Mouse (Mus musculus): ENCODE results near the gene Tomm22. TPM values are rescaled to one million over a fixed set of nuclear protein-coding genes. Genes with fewer than 3 reads are reported as not detected.
A peak's percentile ranks its signal among the peaks of the same experiment; 100 is the strongest.

Tomm22 gene
- polyA plus RNA-seq, 1 experiment from 2014 or later: 238 TPM

DNA sequence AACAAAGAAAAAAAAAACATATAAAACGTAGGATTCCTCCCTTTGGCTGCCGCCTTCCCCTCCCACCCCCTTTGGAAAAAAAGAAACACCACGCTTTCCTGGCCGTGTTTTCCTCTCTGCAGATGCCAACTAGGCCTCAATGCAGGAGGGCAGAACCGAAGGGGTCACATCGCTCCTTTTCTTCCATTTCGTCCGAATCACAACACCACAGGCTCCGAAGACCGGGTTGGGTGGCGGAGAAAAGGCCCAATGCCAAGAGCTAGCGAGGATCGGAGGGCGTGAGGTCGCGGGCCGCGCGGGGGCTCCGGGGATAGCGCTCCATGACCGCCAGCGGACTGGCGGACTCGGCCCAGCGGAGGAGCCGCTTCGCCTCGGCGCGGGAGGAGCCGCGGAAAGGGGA is 16.5 kb downstream of the Tomm22 start:
- Histone ChIP-seq H3K27ac (peak overlapping the region; percentile 98), H3K4me2 (peak overlapping the region; percentile 91), H3K27me3 (no peaks in the 10 kb centered on the region), H3K4me1 (peaks cover 63% of the 10 kb centered on the region), H3K9me3 (no peaks in the 10 kb centered on the region), H3K9ac (peak overlapping the region; percentile 94), H3K4me3 (peak overlapping the region; percentile 91), H3K36me3 (no peaks in the 10 kb centered on the region)
- WGBS: under 1% methylated on average over 27 of the region's 33 CpGs
- ATAC-seq (ENCODE audit: insufficient number of reproducible peaks, insufficient read depth, low FRiP score, low TSS enrichment, low read depth): no peak

GRCm38 (mm10) chr15:79687646-79688267 is 17.1 kb downstream of the Tomm22 start, which contains the start of gene Josd1:
Gene Josd1, minus strand, starts transcription at chr15:79687919.
- Histone ChIP-seq H3K36me3 (no peaks in the 10 kb centered on the region), H3K4me2 (peak within 1 kb of the TSS; percentile 91), H3K27me3 (no peaks in the 10 kb centered on the region), H3K27ac (peak within 1 kb of the TSS; percentile 98), H3K9me3 (no peaks in the 10 kb centered on the region), H3K4me1 (peaks cover 65% of the 10 kb centered on the region), H3K4me3 (peak within 1 kb of the TSS; percentile 91), H3K9ac (peak within 1 kb of the TSS; percentile 94)
- WGBS: under 1% methylated on average over 72 of the region's 72 CpGs
- peak; percentile 70 for ATAC-seq (ENCODE audit: insufficient number of reproducible peaks, insufficient read depth, low FRiP score, low TSS enrichment, low read depth)

DNA sequence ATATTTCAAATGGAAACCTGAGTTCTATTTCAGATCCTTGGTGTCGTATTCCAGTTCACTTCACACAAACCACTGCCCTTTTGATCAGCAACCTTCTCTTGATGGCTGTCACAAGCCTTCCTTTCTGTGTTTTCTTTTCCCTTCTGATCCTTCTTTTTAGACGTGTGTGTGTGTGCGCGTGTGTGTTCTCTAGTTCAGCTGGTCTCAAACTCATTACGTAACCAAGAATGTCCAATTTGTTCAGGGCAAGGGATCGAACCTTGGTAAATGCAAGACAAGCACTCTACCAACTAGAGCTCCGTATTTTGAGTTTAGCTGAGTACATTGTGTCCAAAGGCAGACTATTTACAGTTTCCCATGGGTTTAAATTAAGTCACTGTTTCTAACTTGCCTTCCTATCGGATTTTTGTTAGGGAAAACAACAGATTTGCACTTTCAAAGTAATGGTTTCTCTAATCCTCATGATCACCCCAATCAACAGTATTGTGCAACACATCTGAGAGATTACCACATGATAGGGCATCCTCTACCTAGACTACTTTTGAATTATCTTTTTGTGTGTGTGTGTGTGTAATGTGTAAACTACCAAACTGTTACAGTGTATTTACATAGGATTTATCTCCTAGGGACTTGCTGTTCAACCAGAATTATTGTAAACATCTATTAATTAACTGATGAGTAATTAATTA is 17.8 kb downstream of the Tomm22 start:
- Histone ChIP-seq H3K9ac (peak overlapping the region; percentile 94), H3K36me3 (no peaks in the 10 kb centered on the region), H3K4me2 (peak overlapping the region; percentile 91), H3K4me1 (peaks cover 65% of the 10 kb centered on the region), H3K27ac (peak overlapping the region; percentile 98), H3K27me3 (no peaks in the 10 kb centered on the region), H3K4me3 (peak overlapping the region; percentile 91), H3K9me3 (no peaks in the 10 kb centered on the region)
- ATAC-seq (ENCODE audit: insufficient number of reproducible peaks, insufficient read depth, low FRiP score, low TSS enrichment, low read depth): no peak
- 2% methylated on average over 8 of the region's 8 CpGs for WGBS

- H3K27ac ChIP-seq: no peak overlapping the region; the same call in 1 of the 2 replicates
- no peak for ATAC-seq (ENCODE audit: insufficient number of reproducible peaks, insufficient read depth, low FRiP score, low TSS enrichment, low read depth)
- peak overlapping the region; percentile 86 for H3K4me2 ChIP-seq
- H3K4me1 ChIP-seq: peaks cover 52% of the 10 kb centered on the region
- 0 out of 2 replicates have a peak overlapping the region, but pooled peaks have one; percentile 41 for H3K9ac ChIP-seq
- WGBS: 15% methylated on average over 24 of the region's 24 CpGs
- H3K36me3 ChIP-seq: peaks cover 8% of the 10 kb centered on the region
- no peaks in the 10 kb centered on the region for H3K27me3 ChIP-seq
- peak overlapping the region; percentile 68 for H3K4me3 ChIP-seq
- no peaks in the 10 kb centered on the region for H3K9me3 ChIP-seq
Observed at GRCm38 (mm10) chr15:79689662-79690425, 19.2 kb downstream of the Tomm22 start.

DNA sequence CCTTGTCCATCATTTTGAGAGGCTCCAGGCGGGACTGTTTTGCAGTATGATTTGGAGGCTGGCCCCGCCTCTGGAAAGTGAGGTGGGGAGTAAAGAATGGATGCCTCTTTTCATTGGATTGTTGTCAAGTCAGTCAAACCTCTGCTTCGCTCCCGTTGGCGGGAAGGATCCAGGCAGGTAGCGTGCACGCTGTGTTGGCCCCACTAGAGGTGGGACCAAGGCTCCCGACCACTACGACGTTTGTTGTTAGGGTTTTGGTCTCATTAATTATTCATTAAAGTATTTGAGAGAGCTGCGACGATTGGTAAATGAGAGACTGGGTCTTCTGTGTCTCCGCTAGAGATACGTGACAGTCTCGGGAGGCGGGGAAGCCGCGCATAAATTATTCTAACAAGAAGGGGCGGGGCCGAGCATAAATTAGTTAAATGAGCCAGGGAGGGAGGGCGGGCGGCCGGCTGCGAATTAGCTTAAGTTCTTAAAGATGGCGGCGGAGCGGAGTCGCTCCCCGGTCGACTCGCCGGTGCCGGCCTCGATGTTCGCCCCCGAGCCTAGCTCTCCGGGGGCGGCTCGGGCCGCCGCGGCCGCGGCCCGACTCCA is 19.9 kb downstream of the Tomm22 start, which contains the start of gene Gtpbp1:
Gene Gtpbp1, plus strand, starts transcription at position 420 of the 597 bp plus-strand sequence.
- peaks cover 12% of the 10 kb centered on the region for H3K36me3 ChIP-seq
- peak within 1 kb of the TSS; percentile 86 for H3K4me2 ChIP-seq
- peak within 1 kb of the TSS; percentile 94 for H3K9ac ChIP-seq
- H3K9me3 ChIP-seq: no peaks in the 10 kb centered on the region
- WGBS: under 1% methylated on average over 45 of the region's 45 CpGs
- peak; percentile 95 for ATAC-seq (ENCODE audit: insufficient number of reproducible peaks, insufficient read depth, low FRiP score, low TSS enrichment, low read depth)
- H3K27me3 ChIP-seq: no peaks in the 10 kb centered on the region
- peak within 1 kb of the TSS; percentile 68 for H3K4me3 ChIP-seq
- peaks cover 45% of the 10 kb centered on the region for H3K4me1 ChIP-seq
- peak within 1 kb of the TSS; percentile 83 for H3K27ac ChIP-seq

- Histone ChIP-seq H3K4me3 (peak overlapping the region; percentile 68), H3K4me2 (peak overlapping the region; percentile 86), H3K9me3 (no peaks in the 10 kb centered on the region), H3K4me1 (peaks cover 40% of the 10 kb centered on the region), H3K36me3 (peaks cover 16% of the 10 kb centered on the region), H3K9ac (peak overlapping the region; percentile 94), H3K27me3 (no peaks in the 10 kb centered on the region), H3K27ac (peak overlapping the region; percentile 83)
- ATAC-seq (ENCODE audit: insufficient number of reproducible peaks, insufficient read depth, low FRiP score, low TSS enrichment, low read depth): peak; percentile 17
- under 1% methylated on average over 45 of the region's 53 CpGs for WGBS
Observed at GRCm38 (mm10) chr15:79691023-79691508, 20.4 kb downstream of the Tomm22 start.

- Histone ChIP-seq H3K4me3 (no peak overlapping the region; the same call in 1 of the 2 replicates), H3K9ac (0 out of 2 replicates have a peak overlapping the region, but pooled peaks have one; percentile 1), H3K27ac (no peak overlapping the region), H3K4me2 (peak overlapping the region; percentile 86), H3K9me3 (no peaks in the 10 kb centered on the region), H3K36me3 (peaks cover 28% of the 10 kb centered on the region), H3K4me1 (peaks cover 33% of the 10 kb centered on the region), H3K27me3 (no peaks in the 10 kb centered on the region)
- WGBS: 56% methylated on average over 5 of the region's 5 CpGs
- no peak for ATAC-seq (ENCODE audit: insufficient number of reproducible peaks, insufficient read depth, low FRiP score, low TSS enrichment, low read depth)
Observed at GRCm38 (mm10) chr15:79692334-79692733, 21.7 kb downstream of the Tomm22 start.

GRCm38 (mm10) chr15:79693740-79694139 is 23.1 kb downstream of the Tomm22 start:
- no peaks in the 10 kb centered on the region for H3K9me3 ChIP-seq
- H3K4me3 ChIP-seq: no peak overlapping the region
- 83% methylated on average over 11 of the region's 11 CpGs for WGBS
- H3K27me3 ChIP-seq: no peaks in the 10 kb centered on the region
- peaks cover 29% of the 10 kb centered on the region for H3K36me3 ChIP-seq
- no peak overlapping the region; the same call in 1 of the 2 replicates for H3K27ac ChIP-seq
- H3K4me2 ChIP-seq: no peak overlapping the region
- no peak for ATAC-seq (ENCODE audit: insufficient number of reproducible peaks, insufficient read depth, low FRiP score, low TSS enrichment, low read depth)
- no peak overlapping the region for H3K9ac ChIP-seq
- H3K4me1 ChIP-seq: peaks cover 27% of the 10 kb centered on the region

DNA sequence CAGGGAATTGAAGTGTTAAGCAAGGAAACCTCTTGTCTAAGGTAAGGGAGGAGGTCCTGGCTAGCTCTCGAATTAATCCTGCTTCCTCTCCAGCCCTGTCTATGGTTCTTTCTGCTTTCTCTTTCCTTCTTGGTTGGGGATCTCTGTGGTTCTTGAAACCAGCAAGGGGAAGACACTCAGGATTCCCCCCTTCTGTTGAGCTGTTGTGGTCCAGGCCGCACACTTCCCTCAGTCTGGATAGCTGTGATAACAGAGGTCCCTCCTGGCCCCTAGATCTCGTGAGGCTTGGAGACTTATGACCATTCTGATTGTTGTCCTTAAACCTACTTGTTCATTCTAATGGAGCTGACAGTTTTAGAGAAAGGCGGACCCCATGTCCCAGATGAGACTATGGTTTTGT is 23.9 kb downstream of the Tomm22 start:
- no peaks in the 10 kb centered on the region for H3K9me3 ChIP-seq
- H3K4me2 ChIP-seq: no peak overlapping the region
- WGBS: 88% methylated on average over 4 of the region's 4 CpGs
- peaks cover 27% of the 10 kb centered on the region for H3K4me1 ChIP-seq
- no peaks in the 10 kb centered on the region for H3K27me3 ChIP-seq
- no peak overlapping the region for H3K9ac ChIP-seq
- no peak overlapping the region for H3K4me3 ChIP-seq
- no peak for ATAC-seq (ENCODE audit: insufficient number of reproducible peaks, insufficient read depth, low FRiP score, low TSS enrichment, low read depth)
- H3K36me3 ChIP-seq: peaks cover 35% of the 10 kb centered on the region
- no peak overlapping the region for H3K27ac ChIP-seq

- H3K4me1 ChIP-seq: peaks cover 20% of the 10 kb centered on the region
- H3K36me3 ChIP-seq: peaks cover 36% of the 10 kb centered on the region
- ATAC-seq (ENCODE audit: insufficient number of reproducible peaks, insufficient read depth, low FRiP score, low TSS enrichment, low read depth): no peak
- no peak overlapping the region for H3K4me2 ChIP-seq
- H3K9ac ChIP-seq: no peak overlapping the region
- H3K27me3 ChIP-seq: no peaks in the 10 kb centered on the region
- 69% methylated on average over 3 of the region's 3 CpGs for WGBS
- H3K9me3 ChIP-seq: no peaks in the 10 kb centered on the region
- H3K4me3 ChIP-seq: no peak overlapping the region
- no peak overlapping the region for H3K27ac ChIP-seq
Observed at GRCm38 (mm10) chr15:79695516-79695915, 24.9 kb downstream of the Tomm22 start.

DNA sequence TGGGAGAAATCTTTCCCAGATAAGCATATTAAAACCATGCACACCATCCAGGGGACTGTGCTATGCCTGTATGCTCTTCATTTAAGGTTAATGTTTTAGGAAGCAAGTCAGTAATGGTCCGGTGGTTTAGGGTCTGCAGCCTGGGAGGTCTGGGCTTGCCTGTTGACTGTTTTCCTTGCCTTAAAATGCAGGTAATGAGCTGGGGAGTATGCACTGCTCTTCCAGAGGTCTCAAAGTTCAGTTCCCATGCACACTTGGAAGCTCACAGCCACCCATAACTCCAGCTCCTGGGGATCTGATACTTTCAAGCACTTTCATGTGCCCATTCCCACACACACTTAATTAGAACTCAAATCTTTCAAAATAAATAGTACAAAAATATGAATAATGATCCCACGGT is 25.8 kb downstream of the Tomm22 start:
- Histone ChIP-seq H3K36me3 (peaks cover 36% of the 10 kb centered on the region), H3K4me1 (peaks cover 20% of the 10 kb centered on the region), H3K27me3 (no peaks in the 10 kb centered on the region), H3K9me3 (no peaks in the 10 kb centered on the region), H3K4me2 (no peak overlapping the region), H3K9ac (no peak overlapping the region), H3K27ac (no peak overlapping the region), H3K4me3 (no peak overlapping the region)
- 80% methylated on average over 2 of the region's 2 CpGs for WGBS
- no peak for ATAC-seq (ENCODE audit: insufficient number of reproducible peaks, insufficient read depth, low FRiP score, low TSS enrichment, low read depth)

Data from embryonic facial prominence, embryonic 13.5 days (tissue).